Mouse (Mus musculus) heart, postnatal 4 days (tissue): ENCODE measurements around the gene Ly86. TPM values are rescaled to one million over a fixed set of nuclear protein-coding genes. Genes with fewer than 3 reads are reported as not detected.

Source experiments
- DNase-seq: peaks from one replicate; pipeline ENCODE4 v3.0.0; 2021
- total RNA-seq, 2 experiments: library from RNA; stranded (reverse); gene quantifications; 2 replicates each; pipeline ENCODE4 v1.2.3; 2021

The Ly86 gene
- total RNA-seq, 2 experiments from 2014 or later, result 1.8 to 2.3 TPM

DNA sequence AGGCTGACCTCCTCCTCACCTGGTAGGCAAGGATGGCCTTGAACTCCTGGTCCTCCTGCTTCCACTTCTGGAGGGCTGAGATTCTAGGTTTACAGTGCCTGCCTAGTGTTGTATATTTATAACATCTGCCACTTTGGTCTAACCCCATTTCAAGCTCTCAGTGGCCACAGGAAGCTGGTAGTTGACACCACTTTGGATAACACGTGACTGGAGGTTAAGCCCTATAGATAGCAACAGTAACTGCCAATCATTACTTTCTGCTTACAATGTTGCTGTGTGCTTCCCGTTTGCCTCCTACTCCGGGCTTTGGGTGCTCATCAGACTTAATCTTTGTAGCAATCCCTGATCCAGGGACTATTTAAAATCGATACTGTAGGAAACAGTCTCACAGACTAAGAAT is 87.6 kb downstream of the Ly86 start:
- DNase-seq, result no peak

DNA sequence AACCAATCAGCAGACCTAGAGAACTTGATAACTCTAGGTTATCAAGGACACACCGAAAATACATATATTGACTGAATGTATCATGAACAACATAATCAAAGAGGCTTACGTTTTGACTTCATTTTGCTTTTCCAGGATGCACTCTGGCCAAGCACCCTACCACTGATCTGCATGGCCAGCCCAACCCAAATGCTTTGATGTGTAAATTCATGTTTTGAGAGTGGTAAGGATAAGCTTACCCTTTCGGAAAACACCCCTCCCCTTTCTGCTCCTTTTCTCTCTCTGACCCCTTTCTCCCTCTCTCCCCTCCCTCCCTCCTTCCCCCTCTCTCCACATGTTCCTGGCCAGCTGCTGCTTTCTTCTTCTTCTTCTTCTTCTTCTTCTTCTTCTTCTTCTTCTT is 88.1 kb downstream of the Ly86 start:
- no peak for DNase-seq

DNA sequence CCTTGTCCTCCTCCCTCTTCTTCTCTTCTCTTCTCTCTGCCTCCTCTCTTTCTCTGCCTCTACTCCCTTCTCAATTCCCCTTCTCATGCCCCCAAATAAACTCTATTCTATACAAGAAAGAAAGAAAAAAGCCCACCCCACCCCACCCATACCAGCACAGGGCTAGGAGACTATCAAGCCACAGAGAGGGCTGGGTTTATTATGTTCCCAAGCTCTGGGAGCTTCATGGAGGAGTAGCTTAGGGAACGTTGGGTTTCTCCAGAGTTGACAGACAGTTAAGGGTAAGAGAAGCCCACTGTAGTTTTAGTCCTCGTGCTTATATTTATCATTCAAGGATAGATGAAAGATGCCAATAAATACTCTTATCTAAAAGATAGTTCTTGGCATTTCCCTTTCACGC is 88.7 kb downstream of the Ly86 start:
- DNase-seq, result no peak

DNA sequence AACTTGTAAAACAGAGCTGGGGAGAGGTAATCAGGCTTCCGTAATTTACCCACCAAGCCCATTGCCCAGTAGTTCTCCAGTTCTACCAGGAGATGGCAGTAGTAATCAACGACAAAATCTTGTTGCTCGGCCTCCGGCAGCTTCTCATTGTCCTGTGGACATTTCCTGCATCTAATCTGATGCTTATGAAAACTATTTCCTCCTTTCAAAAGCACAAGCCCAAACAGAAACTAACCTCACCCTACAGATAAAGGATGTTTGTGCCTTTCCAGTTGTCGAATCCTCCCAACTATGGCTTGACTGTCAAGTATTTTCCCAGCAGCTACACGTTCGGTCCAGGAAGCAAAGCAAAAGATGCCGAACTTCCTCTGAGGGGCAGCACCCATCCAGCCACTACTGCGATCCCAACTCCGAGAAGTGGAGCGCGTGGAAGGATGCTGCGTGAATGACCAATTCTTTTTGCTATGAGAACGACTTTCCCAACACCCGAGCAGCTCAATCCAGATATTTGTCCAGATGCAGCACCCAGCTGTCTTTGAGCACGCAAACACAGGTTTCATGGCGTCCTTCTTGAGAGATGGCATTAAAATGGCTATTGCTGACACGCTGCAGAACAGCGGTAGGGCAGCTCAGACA is 89.2 kb downstream of the Ly86 start:
- peak; percentile 74 for DNase-seq

DNA sequence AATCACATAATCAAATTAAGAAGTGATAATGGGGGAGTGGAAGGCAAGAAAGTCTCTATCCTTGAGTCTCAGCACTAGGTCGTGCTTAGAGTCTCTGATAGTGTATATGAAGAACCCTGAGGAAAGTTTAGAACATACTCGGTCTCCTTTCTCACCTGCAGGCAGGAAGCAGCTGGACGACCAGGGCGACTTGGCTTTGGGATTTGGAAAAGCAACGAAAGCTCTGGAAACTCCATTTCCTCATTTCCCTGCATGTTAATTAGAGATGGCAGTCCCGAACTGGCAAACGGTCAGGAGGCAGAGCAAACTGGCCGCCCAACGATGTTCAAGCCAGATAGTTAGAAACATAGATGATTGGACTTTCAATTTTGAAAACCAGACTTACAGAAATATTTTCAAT is 89.8 kb downstream of the Ly86 start:
- no peak for DNase-seq

- DNase-seq, result no peak
Observed at GRCm38 (mm10) chr13:37436267-37437013, 91.4 kb downstream of the Ly86 start.

GRCm38 (mm10) chr13:37438788-37439187 is 93.8 kb downstream of the Ly86 start:
- no peak for DNase-seq

GRCm38 (mm10) chr13:37439477-37439876 is 94.5 kb downstream of the Ly86 start:
- DNase-seq, result no peak

GRCm38 (mm10) chr13:37439941-37440340 is 94.9 kb downstream of the Ly86 start:
- no peak for DNase-seq

- DNase-seq, result no peak
Observed at GRCm38 (mm10) chr13:37440593-37441307, 95.7 kb downstream of the Ly86 start.

DNA sequence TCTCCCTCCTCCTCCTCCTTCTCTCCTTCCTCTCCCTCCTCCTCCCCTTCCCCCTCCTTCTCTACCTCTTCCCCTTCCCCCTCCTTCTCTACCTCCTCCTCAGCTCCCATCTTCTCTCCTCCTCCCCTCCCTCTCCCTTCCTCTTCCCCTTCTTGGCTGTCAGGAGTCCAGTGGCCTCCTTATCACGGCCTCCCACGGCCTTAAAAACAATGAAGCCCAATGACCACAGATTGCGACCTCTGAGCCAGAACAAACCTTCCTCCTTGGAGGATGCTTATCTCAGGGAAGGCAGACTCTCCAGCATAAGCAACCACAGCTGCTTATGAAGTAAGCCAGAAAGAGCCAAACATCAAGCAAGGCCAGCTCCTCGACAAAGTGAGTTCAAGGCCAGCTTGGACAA is 97.0 kb downstream of the Ly86 start:
- DNase-seq, result no peak

DNA sequence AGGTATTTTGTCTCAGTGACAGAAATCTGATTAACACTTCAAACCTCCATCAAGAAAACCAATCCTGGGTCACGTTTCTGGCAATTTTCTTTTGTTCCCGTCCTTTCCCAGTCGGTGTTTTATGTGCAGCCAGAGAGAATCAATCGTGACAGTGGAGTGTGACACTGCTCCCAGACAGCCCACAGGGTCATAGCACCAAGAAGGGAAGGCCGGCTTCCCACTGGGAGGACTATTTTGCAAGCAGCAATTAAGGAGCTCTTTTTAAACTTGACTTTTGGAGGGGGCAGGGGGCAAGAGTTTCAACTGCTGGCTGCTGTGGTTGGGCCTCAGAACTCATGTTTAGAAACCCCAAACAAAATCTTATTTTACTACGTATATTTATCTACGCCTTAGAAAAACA is 97.5 kb downstream of the Ly86 start:
- DNase-seq, result no peak

GRCm38 (mm10) chr13:37446699-37447258 is 101.8 kb downstream of the Ly86 start:
- DNase-seq, result peak; percentile 43

DNA sequence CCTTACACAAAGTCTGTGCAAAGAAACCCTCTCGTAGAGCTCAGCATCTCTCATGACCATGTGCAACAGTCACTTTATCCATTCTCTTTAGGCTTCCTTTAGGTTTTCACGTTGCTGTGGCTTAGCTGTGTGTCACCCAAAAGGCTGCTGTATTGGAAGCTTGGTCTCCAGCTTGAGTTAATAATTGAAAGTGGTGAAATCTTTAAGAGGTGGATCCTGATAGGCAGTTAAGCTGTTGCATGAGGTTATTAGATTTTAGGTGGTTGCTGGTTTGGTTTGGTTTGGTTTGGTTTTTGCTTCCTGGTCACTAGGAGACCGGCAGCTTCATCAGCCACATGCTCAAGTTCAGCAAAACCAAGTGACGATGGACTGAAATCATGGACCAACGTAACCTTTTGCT is 106.0 kb downstream of the Ly86 start:
- no peak for DNase-seq

DNA sequence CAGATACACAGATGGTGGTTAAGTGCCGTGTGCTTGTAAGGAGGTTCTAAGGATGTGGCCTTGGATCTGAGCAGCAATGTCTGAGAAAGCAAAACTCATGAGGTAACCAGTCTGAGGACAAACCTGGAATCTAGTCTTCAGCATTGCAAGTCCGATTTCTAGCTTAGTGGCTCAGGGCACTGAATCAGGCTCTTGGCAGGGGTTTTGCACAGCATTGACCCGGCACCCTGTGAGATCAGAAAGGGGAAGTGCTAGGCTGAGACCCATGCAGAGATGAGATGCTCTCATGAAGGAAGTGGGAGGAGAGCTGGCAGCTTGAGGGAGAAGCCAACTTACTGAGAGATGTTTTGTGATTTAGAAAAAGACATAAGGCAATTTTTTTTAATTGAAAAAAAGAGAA is 106.5 kb downstream of the Ly86 start:
- peak; percentile 47 for DNase-seq

DNA sequence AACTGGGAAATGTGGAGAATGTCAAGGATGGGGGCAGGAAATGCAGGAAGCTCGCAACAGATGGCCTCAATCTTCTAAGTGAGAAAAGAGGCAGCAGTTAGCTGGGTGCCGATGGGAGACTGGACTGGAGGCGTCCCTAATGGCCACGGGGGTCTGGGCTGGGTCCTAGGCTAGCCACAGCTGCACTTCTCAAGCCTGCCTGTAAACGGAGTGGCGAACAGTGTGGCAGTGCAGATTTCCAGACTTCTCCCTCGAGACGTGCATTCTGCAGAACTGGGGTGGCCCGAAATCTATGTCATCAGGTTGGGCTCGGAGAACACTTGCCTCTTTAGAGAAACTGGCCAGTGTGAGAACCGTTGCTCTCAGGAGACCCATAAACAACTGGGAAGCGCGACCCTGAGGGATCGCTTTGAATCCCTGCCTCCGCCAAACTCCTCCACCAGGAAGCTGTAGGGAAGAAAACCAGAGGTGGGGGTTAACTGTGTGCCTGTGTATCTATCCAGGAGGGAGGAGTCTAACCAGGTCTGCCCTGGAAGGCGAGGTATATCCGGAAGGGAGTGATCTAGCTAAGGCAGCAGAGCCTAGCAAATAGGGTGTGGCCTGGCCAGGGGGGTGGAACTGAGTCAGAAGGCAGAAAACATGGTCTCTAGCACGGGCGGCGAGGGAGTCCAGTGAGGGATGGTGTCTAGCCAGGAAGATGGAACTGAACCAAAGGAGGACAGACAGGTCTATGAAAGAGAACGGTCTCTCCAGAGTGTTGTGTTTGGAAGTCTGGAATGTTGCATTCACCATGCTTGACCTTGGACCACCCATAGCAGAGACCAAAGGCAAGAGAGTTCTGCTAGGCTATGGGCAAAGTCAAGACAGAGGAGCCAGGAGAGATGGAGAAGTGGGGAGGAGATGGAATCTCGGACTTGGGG is 107.3 kb downstream of the Ly86 start:
- peak; percentile 60 for DNase-seq

DNA sequence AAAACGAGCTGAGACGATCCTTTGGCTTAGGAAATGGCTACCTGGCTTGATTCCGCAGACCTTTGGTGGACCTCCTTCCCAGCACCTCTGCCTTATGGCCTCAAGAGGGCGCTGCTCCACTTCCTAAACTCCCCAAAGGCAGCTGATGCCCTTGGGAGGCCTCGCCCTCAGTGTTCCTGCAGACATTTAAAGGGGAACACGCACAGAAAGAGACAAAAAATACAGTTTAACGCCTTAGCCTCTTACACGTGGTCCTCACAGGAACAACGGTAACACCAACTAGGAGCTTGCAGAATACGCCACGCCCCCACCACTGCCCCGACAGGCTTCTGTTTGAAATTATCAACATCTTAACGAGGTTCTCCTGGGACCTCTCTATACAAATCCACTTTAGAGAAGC is 108.2 kb downstream of the Ly86 start:
- peak; percentile 89 for DNase-seq

DNA sequence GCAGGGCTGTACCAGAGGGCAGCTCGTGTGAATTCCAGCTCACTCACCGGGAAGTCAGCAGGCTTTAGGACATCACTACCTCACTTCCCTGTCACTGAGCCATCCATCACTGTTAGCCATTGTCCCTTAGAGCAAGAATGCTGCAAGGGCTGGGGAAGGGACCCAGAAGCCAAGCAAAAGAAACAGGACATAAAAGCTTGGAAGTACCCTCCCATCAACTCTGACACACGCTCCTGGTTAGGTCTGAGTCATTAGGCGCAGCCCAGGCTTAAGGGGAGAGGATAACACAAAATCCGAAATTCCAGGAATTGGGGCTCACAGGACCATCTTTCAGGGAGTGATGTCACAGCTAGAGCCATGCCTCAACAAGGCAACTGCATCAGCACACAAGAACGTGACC is 109.3 kb downstream of the Ly86 start:
- DNase-seq, result no peak

GRCm38 (mm10) chr13:37455561-37455960 is 110.6 kb downstream of the Ly86 start:
- no peak for DNase-seq

GRCm38 (mm10) chr13:37457007-37457827 is 112.2 kb downstream of the Ly86 start:
- DNase-seq, result peak; percentile 83

GRCm38 (mm10) chr13:37458557-37458956 is 113.5 kb downstream of the Ly86 start:
- no peak for DNase-seq
